Mouse (Mus musculus): ENCODE data around the gene Crybb2. TPM values are rescaled to one million over a fixed set of nuclear protein-coding genes. Genes with fewer than 3 reads are reported as not detected.
"Not testable (repeated sequence)": the region's sequence is repeated elsewhere in the genome, so short reads cannot be mapped to it uniquely, and the experiment has no call there.

Gene Crybb2
- polyA plus RNA-seq (2015; fragmentation: Nextera tagmentation; extraction: Ambion mirVana), result not detected in 2 replicates

DNA sequence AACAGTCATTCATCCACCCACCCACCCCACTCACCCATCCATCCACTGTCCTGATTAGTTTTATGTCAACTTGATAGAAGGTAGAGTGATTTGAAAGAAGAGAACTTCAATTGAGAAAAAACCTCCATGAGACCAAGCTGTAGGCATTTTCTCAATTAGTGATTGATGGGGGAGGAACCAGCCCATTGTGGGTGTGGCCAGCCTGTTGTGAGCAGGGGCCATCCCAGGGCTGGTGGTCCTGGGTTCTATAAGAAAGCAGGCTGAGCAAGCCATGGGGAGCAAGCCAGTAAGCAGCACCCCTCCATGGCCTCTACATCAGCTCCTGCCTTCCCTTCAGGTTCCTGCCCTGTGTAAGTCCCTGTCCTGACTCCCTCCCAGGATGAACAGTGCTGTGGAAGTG lies at the start of gene Crybb2:
Gene Crybb2, minus strand, starts transcription at position 101 of the 400 bp plus-strand sequence.
- Histone ChIP-seq H3K36me3 (replicated peaks) (no peaks in the 10 kb centered on the region), H3K4me3 (replicated peaks) (no peak within 1 kb of the TSS), H3K9ac (no peak within 1 kb of the TSS), H3K27me3 (no peaks in the 10 kb centered on the region), H3K27ac (replicated peaks) (no peak within 1 kb of the TSS), H3K4me1 (replicated peaks) (no peaks in the 10 kb centered on the region), H3K9me3 (replicated peaks) (no peaks in the 10 kb centered on the region), H3K4me2 (no peak within 1 kb of the TSS)
- no peak for ATAC-seq (ENCODE audit: insufficient read depth)

GRCm38 (mm10) chr5:113119291-113119690 lies 49.4 kb upstream of the Crybb2 start:
- WGBS (ENCODE audit: insufficient replicate concordance), result 14% methylated on average over 9 of the region's 9 CpGs

DNA sequence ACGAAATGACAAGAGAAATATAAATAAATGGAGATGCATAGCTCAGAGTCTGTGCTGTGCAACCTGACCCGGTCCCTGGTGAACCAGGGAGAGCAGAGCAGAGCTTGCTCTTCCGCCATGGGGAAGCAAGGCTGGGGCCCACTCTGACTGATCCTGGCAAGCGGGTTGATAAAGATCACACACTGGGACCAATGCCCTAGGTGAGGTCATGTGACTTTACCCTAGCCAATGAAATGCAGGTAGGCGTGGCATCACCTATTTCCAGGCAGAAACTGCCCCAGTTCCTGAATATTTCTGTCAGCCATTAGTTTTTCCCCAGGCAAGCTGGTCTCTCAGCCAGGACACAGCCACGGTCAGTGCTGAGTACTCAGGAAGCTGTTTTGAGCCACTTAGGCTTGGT lies 48.8 kb upstream of the Crybb2 start:
- H3K36me3 ChIP-seq (replicated peaks), result no peaks in the 10 kb centered on the region
- no peaks in the 10 kb centered on the region for H3K9me3 ChIP-seq (replicated peaks)
- H3K27ac ChIP-seq (replicated peaks), result peak overlapping the region; percentile 24
- H3K9ac ChIP-seq, result peak overlapping the region; percentile 21; the same call in 1 of the 2 replicates
- WGBS (ENCODE audit: insufficient replicate concordance), result 18% methylated on average over 6 of the region's 6 CpGs
- peak; percentile 53 for ATAC-seq (ENCODE audit: insufficient read depth)
- peak overlapping the region; percentile 28 for H3K4me3 ChIP-seq (replicated peaks)
- no peaks in the 10 kb centered on the region for H3K27me3 ChIP-seq
- peaks cover 75% of the 10 kb centered on the region for H3K4me1 ChIP-seq (replicated peaks)
- peak overlapping the region; percentile 60 for H3K4me2 ChIP-seq

More at GRCm38 (mm10) chr5:113119291-113119690, 49.4 kb upstream of the Crybb2 start:
- no peak for ATAC-seq (ENCODE audit: insufficient read depth)
- Histone ChIP-seq H3K36me3 (replicated peaks) (no peaks in the 10 kb centered on the region), H3K27me3 (no peaks in the 10 kb centered on the region), H3K4me1 (replicated peaks) (peaks cover 69% of the 10 kb centered on the region), H3K4me2 (peak overlapping the region; percentile 60), H3K9ac (peak overlapping the region; percentile 21; the same call in 1 of the 2 replicates), H3K9me3 (replicated peaks) (no peaks in the 10 kb centered on the region), H3K27ac (replicated peaks) (peak overlapping the region; percentile 24), H3K4me3 (replicated peaks) (peak overlapping the region; percentile 28)

DNA sequence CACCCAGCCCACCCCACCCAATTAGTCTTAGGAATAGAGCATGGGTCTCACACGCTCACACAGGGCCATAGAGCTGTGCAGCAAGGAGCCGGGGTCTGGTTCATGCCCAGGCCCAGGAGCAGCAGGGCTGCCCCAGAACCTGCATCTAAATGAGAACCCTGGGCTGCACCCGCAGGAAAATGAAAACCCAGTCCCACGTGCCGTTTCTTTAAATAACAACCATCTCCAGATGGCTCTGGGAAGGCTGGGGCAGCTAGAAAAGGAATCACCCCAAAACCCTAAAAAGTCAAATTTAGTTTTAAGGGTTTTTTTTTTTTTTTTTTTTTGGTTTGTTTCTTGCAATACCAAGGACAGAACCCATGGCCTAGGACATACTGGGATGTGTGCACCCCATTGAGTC lies 47.4 kb upstream of the Crybb2 start:
- Histone ChIP-seq H3K9me3 (replicated peaks) (no peaks in the 10 kb centered on the region), H3K4me1 (replicated peaks) (peaks cover 81% of the 10 kb centered on the region), H3K27me3 (no peaks in the 10 kb centered on the region), H3K9ac (no peak overlapping the region), H3K27ac (replicated peaks) (no peak overlapping the region), H3K4me3 (replicated peaks) (no peak overlapping the region), H3K4me2 (no peak overlapping the region), H3K36me3 (replicated peaks) (no peaks in the 10 kb centered on the region)
- 69% methylated on average over 5 of the region's 5 CpGs for WGBS (ENCODE audit: insufficient replicate concordance)
- ATAC-seq (ENCODE audit: insufficient read depth), result no peak

DNA sequence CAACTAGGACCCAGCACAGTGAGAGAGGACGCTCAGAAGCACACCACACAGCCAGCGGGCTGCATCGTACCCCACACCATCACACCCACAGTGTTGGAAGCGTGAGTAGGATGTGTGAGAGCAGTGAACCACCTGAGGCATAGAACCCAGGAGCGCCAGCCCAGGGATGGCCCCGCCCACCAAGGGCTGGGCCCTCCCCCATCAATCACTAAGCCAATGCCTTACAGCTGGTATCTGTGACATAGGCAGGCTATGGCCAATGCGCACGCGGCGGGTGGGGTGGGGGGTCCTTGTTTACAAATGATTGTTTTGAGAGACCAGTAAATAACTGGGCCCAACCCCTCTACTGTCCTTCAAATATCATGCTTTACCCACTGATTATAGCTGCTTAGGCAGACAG lies 46.0 kb upstream of the Crybb2 start:
- Histone ChIP-seq H3K36me3 (replicated peaks) (no peaks in the 10 kb centered on the region), H3K9me3 (replicated peaks) (no peaks in the 10 kb centered on the region), H3K4me3 (replicated peaks) (no peak overlapping the region), H3K4me1 (replicated peaks) (peaks cover 76% of the 10 kb centered on the region), H3K27me3 (no peaks in the 10 kb centered on the region), H3K9ac (no peak overlapping the region), H3K4me2 (no peak overlapping the region), H3K27ac (replicated peaks) (no peak overlapping the region)
- ATAC-seq (ENCODE audit: insufficient read depth), result no peak
- 75% methylated on average over 10 of the region's 10 CpGs for WGBS (ENCODE audit: insufficient replicate concordance)

DNA sequence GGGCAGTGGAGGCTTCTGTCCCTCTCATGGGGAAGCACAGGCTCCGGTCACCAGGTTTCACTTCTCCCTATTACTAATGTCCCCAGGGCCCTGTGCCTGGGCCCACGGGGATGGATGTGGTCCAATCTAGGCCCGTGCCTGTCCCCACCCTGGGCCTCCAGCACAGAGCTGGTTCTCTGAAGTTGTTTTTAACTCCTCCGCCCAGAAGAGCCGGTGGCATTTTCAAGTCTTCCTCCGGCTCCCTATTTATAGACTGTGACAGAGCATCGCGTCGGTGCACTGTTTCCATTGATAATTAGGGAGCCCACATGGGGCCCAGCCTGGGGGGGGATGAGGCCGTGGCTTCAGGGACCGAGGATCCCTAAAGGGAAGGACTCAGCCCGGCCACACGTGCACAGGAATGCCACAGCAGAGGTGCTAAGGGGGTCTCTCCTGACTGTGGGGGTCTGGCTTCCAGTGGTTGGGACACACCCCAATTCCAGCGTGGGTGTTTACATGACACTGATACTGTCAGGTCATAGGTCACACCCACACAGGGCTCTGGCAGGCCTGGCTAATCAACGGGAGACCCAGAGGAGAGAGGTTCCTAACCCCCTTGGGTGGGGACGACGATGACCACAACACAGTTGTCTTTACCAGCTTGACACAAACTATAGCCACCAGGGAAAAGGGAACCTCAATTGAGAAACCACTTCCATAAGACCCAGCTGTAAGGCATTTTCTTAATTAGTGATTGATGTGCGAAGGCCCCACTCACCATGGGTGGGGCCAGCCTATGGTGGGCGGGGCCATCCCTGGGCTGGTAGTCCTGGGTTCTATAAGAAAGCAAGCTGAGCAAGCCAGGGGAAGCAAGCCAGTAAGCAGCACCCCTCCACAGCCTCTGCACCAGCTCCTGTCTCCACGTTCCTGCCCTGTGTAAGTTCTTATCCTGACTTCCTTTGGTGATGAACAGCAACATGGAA lies 44.6 kb upstream of the Crybb2 start:
- no peak overlapping the region for H3K4me3 ChIP-seq (replicated peaks)

GRCm38 (mm10) chr5:113113120-113113519 lies 43.2 kb upstream of the Crybb2 start:
- H3K27ac ChIP-seq (replicated peaks), result no peak overlapping the region
- H3K36me3 ChIP-seq (replicated peaks), result no peaks in the 10 kb centered on the region
- H3K4me3 ChIP-seq (replicated peaks), result no peak overlapping the region
- no peak overlapping the region for H3K4me2 ChIP-seq
- WGBS (ENCODE audit: insufficient replicate concordance), result 25% methylated on average over 5 of the region's 5 CpGs
- H3K4me1 ChIP-seq (replicated peaks), result peaks cover 57% of the 10 kb centered on the region
- H3K9me3 ChIP-seq (replicated peaks), result no peaks in the 10 kb centered on the region
- ATAC-seq (ENCODE audit: insufficient read depth), result no peak
- no peak overlapping the region for H3K9ac ChIP-seq
- H3K27me3 ChIP-seq, result no peaks in the 10 kb centered on the region

More for the DNA sequence above, 44.6 kb upstream of the Crybb2 start:
- H3K9ac ChIP-seq, result no peak overlapping the region
- no peaks in the 10 kb centered on the region for H3K9me3 ChIP-seq (replicated peaks)
- H3K4me1 ChIP-seq (replicated peaks), result peaks cover 66% of the 10 kb centered on the region
- no peaks in the 10 kb centered on the region for H3K36me3 ChIP-seq (replicated peaks)
- H3K4me2 ChIP-seq, result peak overlapping the region; percentile 32
- WGBS (ENCODE audit: insufficient replicate concordance), result 15% methylated on average over 20 of the region's 20 CpGs
- H3K27ac ChIP-seq (replicated peaks), result peak overlapping the region; percentile 64
- no peaks in the 10 kb centered on the region for H3K27me3 ChIP-seq
- ATAC-seq (ENCODE audit: insufficient read depth), result peak; percentile 43

GRCm38 (mm10) chr5:113111336-113111735 lies 41.4 kb upstream of the Crybb2 start:
- WGBS (ENCODE audit: insufficient replicate concordance), result 18% methylated on average over 4 of the region's 4 CpGs

DNA sequence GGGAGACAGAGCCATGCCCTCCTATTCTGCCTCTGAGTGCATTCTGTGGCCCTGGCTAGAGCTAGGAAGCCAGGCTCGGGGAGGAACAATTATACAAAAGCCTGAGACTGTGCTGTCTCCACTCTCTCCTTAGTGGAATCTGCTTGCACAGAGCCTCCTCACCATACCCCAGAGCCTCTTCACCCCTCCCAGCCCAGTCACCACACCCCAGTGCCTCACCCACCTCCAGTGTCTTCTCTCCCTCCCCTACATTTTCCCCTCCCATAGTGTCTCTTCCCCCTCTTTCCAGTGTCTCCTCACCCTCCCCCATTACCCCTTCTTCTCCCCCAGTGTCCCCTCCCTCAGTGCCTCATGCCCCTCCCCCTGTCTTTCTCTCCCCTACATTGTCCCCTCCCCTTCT lies 41.0 kb upstream of the Crybb2 start:
- Histone ChIP-seq H3K4me3 (replicated peaks) (no peak overlapping the region), H3K9ac (no peak overlapping the region), H3K4me1 (replicated peaks) (peaks cover 64% of the 10 kb centered on the region), H3K27ac (replicated peaks) (no peak overlapping the region), H3K36me3 (replicated peaks) (no peaks in the 10 kb centered on the region), H3K27me3 (no peaks in the 10 kb centered on the region), H3K9me3 (replicated peaks) (no peaks in the 10 kb centered on the region), H3K4me2 (no peak overlapping the region)
- WGBS (ENCODE audit: insufficient replicate concordance), result 7% methylated on average over 1 of the region's 1 CpGs
- ATAC-seq (ENCODE audit: insufficient read depth), result no peak

More at GRCm38 (mm10) chr5:113111336-113111735, 41.4 kb upstream of the Crybb2 start:
- no peak for ATAC-seq (ENCODE audit: insufficient read depth)
- Histone ChIP-seq H3K4me1 (replicated peaks) (peaks cover 65% of the 10 kb centered on the region), H3K36me3 (replicated peaks) (no peaks in the 10 kb centered on the region), H3K4me3 (replicated peaks) (no peak overlapping the region), H3K9me3 (replicated peaks) (no peaks in the 10 kb centered on the region), H3K27me3 (no peaks in the 10 kb centered on the region), H3K9ac (no peak overlapping the region), H3K27ac (replicated peaks) (no peak overlapping the region), H3K4me2 (no peak overlapping the region)

- H3K9me3 ChIP-seq (replicated peaks); H3K9ac ChIP-seq; H3K36me3 ChIP-seq (replicated peaks); H3K4me3 ChIP-seq (replicated peaks); H3K27me3 ChIP-seq; H3K4me2 ChIP-seq; ATAC-seq (ENCODE audit: insufficient read depth); H3K27ac ChIP-seq (replicated peaks): not testable (repeated sequence)
- H3K4me1 ChIP-seq (replicated peaks), result peaks cover 51% of the 10 kb centered on the region
- WGBS (ENCODE audit: insufficient replicate concordance), result 63% methylated on average over 2 of the region's 2 CpGs
Observed at GRCm38 (mm10) chr5:113109651-113110050, 39.7 kb upstream of the Crybb2 start.

- H3K4me1 ChIP-seq (replicated peaks), result peaks cover 37% of the 10 kb centered on the region
- H3K36me3 ChIP-seq (replicated peaks), result no peaks in the 10 kb centered on the region
- WGBS (ENCODE audit: insufficient replicate concordance), result 50% methylated on average over 11 of the region's 11 CpGs
- H3K4me3 ChIP-seq (replicated peaks), result no peak overlapping the region
- H3K9ac ChIP-seq, result no peak overlapping the region
- no peak overlapping the region for H3K4me2 ChIP-seq
- H3K27ac ChIP-seq (replicated peaks), result 0 out of 2 replicates have a peak overlapping the region, but pooled peaks have one; percentile 29
- ATAC-seq (ENCODE audit: insufficient read depth), result no peak
- no peaks in the 10 kb centered on the region for H3K9me3 ChIP-seq (replicated peaks)
- H3K27me3 ChIP-seq, result no peaks in the 10 kb centered on the region
Observed at GRCm38 (mm10) chr5:113108165-113108764, 38.3 kb upstream of the Crybb2 start.

Data from liver, embryonic 15.5 days (tissue).